Mouse (Mus musculus) liver, embryonic 15.5 days (tissue): ENCODE results near the gene Gspt2. TPM values are rescaled to one million over a fixed set of nuclear protein-coding genes. Genes with fewer than 3 reads are reported as not detected.

Experiments used
- polyA plus RNA-seq: library from polyadenylated mRNA; unstranded; fragments of >200 nt; fragmentation: Nextera tagmentation; extraction: Ambion mirVana; gene quantifications from 2 replicates; pipeline ENCODE4 v1.2.1, GENCODE M21; 2015

Gene Gspt2
- polyA plus RNA-seq, 1 experiment from 2014 or later = 0.83 TPM

Other genes starting within 250 kb of the Gspt2 start
- 76.8 and 80.7 TPM in 2 replicates for gene Maged1, start 93.9 kb upstream of the Gspt2 start, polyA plus RNA-seq
- gene Zxdb, start 88.5 kb downstream of the Gspt2 start, polyA plus RNA-seq = 0.16 and 0.25 TPM in 2 replicates